Mouse (Mus musculus) limb, embryonic 14.5 days (tissue): Measurements from ENCODE around the gene Uba2. TPM values are rescaled to one million over a fixed set of nuclear protein-coding genes. Genes with fewer than 3 reads are reported as not detected.
A peak's percentile ranks its signal among the peaks of the same experiment; 100 is the strongest.
"Not testable (repeated sequence)": the region's sequence is repeated elsewhere in the genome, so short reads cannot be mapped to it uniquely, and the experiment has no call there.

Experiments
- ATAC-seq: fragments of 200-750 bp; cut with Nextera tagmentation; 2 replicates; pipeline ENCODE4 v1.8.0; 2017; ENCODE audit warnings: low read depth, moderate number of reproducible peaks, moderate TSS enrichment; ENCODE audit not compliant: low FRiP score
- DNase-seq: peaks from one replicate; pipeline ENCODE4 v3.0.0-alpha.2; 2015; ENCODE audit warnings: low spot score
- H3K27ac ChIP-seq: fragments of 300-500 bp; sonication (generic); replicated peaks from 2 replicates; pipeline ENCODE4 v1.5.1; 2014; ENCODE audit warnings: low read depth, mild to moderate bottlenecking, low read length, moderate library complexity, mixed read lengths
- H3K27me3 ChIP-seq: fragments of 300-500 bp; sonication (generic); 2 replicates; pipeline ENCODE4 v1.6.1; 2014; ENCODE audit warnings: low read length, mixed read lengths; ENCODE audit not compliant: control insufficient read depth, insufficient read depth
- H3K36me3 ChIP-seq: fragments of 300-500 bp; sonication (generic); 2 replicates; pipeline ENCODE4 v1.6.1; 2014; ENCODE audit warnings: mild to moderate bottlenecking, low read length, moderate library complexity, mixed read lengths; ENCODE audit not compliant: control insufficient read depth, insufficient read depth
- H3K4me1 ChIP-seq: fragments of 300-500 bp; sonication (generic); 2 replicates; pipeline ENCODE4 v1.6.1; 2014; ENCODE audit warnings: antibody characterized with exemption, low read length, mixed read lengths; ENCODE audit not compliant: control insufficient read depth, insufficient read depth
- H3K4me2 ChIP-seq: fragments of 300-500 bp; sonication (generic); replicated peaks from 2 replicates; pipeline ENCODE4 v1.6.1; 2014; ENCODE audit warnings: low read depth, mild to moderate bottlenecking, low read length, moderate library complexity; ENCODE audit not compliant: severe bottlenecking
- H3K4me3 ChIP-seq: fragments of 300-500 bp; sonication (generic); replicated peaks from 2 replicates; pipeline ENCODE4 v1.5.1; 2014; ENCODE audit warnings: low read length
- H3K9ac ChIP-seq: fragments of 300-500 bp; sonication (generic); 2 replicates; pipeline ENCODE4 v1.6.1; 2014; ENCODE audit warnings: mild to moderate bottlenecking, low read depth, low read length, moderate library complexity; ENCODE audit not compliant: severe bottlenecking
- H3K9me3 ChIP-seq: fragments of 300-500 bp; sonication (generic); 2 replicates; pipeline ENCODE4 v1.6.1; 2016; ENCODE audit warnings: low read length; ENCODE audit not compliant: control insufficient read depth
- POLR2A ChIP-seq: fragments of 200-500 bp; IDR thresholded peaks from 2 replicates; pipeline ENCODE4 v1.8.0; 2012; ENCODE audit warnings: inconsistent platforms, mild to moderate bottlenecking, moderate library complexity, borderline replicate concordance; ENCODE audit not compliant: insufficient read depth, insufficient read length; ENCODE audit errors: extremely low read depth
- WGBS: fragments of 180-500 bp; shearing (Covaris S2); extraction: QIAGEN DNeasy Blood & Tissue Kit; methylation state at CpG from one replicate; pipeline ENCODE4 v1.1.7; 2014; 5-methylcytosine and 5-hydroxymethylcytosine counted together
- polyA plus RNA-seq, 2 experiments: library from polyadenylated mRNA; depleted of rRNA in 1 of 2; stranded (reverse) in 1 of 2; unstranded in 1 of 2; fragments of >200 nt; fragmentation: Nextera tagmentation in 1 of 2; extraction: Ambion mirVana in 1 of 2; gene quantifications; 2 replicates each; pipeline versions ENCODE4 v1.2.1 to v1.2.3; 2012 to 2014

Gene Uba2
- polyA plus RNA-seq, 2 experiments: 147 to 182 TPM

DNA sequence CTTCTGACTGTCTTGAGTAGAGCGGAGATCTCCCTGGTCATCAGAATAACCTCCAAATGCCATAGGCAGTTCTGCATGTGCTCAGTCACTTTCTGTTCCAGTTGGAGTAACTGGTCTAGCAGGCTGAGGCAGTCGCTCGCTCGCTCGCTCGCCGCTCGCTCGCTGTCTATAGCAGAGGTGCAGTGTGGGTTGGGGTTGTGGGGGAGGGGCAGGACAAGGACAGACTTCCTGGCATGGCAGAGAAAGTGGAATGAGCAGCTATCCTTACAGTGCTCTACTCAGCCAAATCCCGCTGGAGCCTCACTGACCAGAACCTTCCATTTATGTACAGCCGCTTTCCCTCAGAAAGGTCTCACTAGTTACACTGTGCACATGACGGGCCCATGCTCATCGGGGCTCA lies 14.0 kb upstream of the Uba2 start:
- Histone ChIP-seq H3K4me2 (no peak overlapping the region), H3K9me3 (no peaks in the 10 kb centered on the region), H3K27ac (no peak overlapping the region), H3K27me3 (no peaks in the 10 kb centered on the region), H3K9ac (no peak overlapping the region), H3K4me1 (no peaks in the 10 kb centered on the region), H3K4me3 (no peak overlapping the region), H3K36me3 (peaks cover 43% of the 10 kb centered on the region)
- WGBS: 82% methylated on average over 13 of the region's 13 CpGs
- no peak for TF ChIP-seq POLR2A
- ATAC-seq (0 out of 2 replicates have a peak, but pooled peaks have one; percentile 12), DNase-seq (peak; percentile 22)

DNA sequence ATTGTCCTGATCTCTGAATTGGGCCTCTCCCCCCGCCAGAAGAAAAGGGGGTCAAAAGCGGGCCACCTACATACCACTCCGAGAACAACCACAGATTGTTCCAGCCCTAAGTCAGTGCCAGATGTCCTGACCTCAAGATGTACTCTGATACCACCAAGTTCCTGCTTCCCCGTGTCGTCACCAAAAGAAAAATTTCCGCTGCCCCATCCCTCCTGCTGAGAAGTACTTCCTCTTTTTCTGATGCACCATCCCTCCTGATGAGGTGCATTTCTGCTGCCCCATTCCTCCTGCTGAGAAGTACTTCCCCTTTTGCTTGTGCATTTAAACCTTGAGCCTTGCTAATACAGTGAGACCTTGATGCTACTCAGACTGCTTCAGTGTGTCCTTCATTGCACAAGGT lies 6.8 kb upstream of the Uba2 start:
- not testable (repeated sequence) for H3K4me1 ChIP-seq, H3K27ac ChIP-seq, H3K9ac ChIP-seq, H3K27me3 ChIP-seq, H3K4me3 ChIP-seq, H3K36me3 ChIP-seq, DNase-seq, ATAC-seq, H3K4me2 ChIP-seq, H3K9me3 ChIP-seq
- 93% methylated on average over 6 of the region's 6 CpGs for WGBS

DNA sequence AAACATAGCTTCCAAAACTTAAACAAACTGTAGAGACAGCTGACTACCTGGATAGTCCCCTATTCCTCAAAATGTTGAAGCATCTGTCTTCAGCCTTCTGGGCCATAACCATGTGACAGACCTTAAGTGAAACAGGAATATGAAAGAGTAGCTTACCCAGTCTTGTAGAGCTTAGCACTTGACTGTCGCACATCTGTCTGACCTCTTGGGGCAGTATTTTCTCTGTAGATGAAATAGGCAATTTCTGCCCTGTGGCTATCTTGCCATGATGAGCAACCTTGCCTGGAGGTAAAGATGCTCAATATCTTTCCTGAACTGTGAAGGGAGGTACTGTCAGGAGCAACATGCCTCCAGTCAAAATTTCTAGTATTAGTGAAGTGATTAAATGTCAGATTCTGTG lies 2.9 kb upstream of the Uba2 start:
- DNase-seq: no peak
- ATAC-seq: no peak
- Histone ChIP-seq H3K27ac (no peak overlapping the region), H3K4me3 (no peak overlapping the region), H3K4me1 (peaks cover 3% of the 10 kb centered on the region; the same call in 1 of the 2 replicates), H3K4me2 (no peak overlapping the region), H3K27me3 (no peaks in the 10 kb centered on the region), H3K9me3 (no peaks in the 10 kb centered on the region), H3K9ac (no peak overlapping the region), H3K36me3 (no peaks in the 10 kb centered on the region)
- WGBS: 82% methylated on average over 1 of the region's 1 CpGs
- no peak for TF ChIP-seq POLR2A

DNA sequence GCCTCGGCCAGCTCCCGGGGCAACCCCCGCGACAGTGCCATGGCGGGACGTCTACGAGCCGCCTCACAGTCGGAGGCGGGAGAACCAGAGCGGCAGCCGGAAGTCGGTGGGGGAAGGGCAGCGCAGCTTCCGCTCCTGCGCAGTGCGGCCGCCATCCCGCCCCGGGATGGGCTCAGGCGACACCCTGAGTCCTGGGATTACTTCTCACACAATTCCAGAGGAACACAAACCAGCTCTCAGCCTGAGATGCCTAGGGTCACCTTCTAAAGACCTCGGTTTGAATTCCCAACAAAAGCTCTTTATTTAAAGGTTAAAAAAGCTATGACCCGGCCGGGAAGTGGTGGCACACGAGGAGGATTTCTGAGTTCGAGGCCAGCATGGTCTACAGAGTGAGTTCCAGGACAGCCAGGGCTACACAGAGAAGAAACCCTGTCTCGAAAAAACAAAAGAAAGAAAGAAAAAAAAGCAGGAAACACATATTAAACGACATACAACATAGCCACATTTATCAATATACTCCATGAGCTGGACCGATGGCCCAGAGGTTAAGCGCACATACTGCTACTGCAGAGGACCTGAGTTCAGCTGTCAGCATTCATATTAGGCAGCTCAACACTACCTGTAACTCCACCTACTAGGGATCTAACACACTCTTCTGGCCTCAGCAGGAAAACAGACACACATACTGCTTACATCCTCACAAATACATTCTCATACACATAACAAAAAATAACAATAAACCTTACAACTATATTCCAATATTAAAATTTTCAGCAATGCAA lies 738 bp downstream of the Uba2 start:
- Histone ChIP-seq H3K27me3 (no peaks in the 10 kb centered on the region), H3K9ac (peak overlapping the region; percentile 95), H3K4me2 (peak overlapping the region; percentile 82), H3K9me3 (no peaks in the 10 kb centered on the region), H3K36me3 (peaks cover 15% of the 10 kb centered on the region), H3K4me3 (peak overlapping the region; percentile 94), H3K4me1 (peaks cover 3% of the 10 kb centered on the region; the same call in 1 of the 2 replicates), H3K27ac (peak overlapping the region; percentile 92)
- ATAC-seq (peak; percentile 94), DNase-seq (peak; percentile 92)
- TF ChIP-seq POLR2A: peak; percentile 92; the same call in 1 of the 2 replicates
- whole genome bisulfite sequencing: 10% methylated on average over 29 of the region's 30 CpGs

DNA sequence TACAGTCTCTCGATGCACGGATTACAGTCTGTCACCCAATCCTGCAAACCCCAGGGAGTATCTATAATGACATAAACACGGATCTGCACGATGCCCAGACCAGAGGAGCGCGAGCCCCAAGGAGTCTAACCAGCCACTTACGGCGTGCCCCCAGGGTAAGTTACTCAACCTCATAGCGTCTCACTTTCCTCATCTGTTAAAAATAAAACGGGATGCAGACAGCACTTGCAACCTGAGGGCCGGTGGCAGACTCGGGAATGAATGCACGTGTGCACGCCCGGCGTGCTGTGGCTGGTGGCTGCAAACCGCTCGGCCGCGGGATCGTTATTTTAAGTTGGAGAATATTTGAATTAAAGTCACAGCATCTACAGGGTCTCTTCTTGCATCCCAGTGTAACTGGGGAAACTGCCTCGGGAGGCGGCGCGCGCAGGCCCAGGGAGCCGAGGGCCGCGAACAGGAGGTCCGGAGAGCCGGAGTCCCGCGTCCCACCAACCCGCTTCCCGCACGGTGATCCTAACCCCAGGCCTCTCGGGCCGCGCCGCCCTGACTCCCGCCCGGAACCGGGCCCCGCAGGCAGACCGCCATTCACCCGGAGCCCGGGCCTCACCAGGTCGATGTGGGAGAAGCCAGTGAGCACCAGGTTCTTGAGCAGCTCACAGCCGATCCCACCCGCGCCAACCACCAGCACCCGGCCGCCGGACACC lies 1.5 kb downstream of the Uba2 start:
- Histone ChIP-seq H3K36me3 (peaks cover 23% of the 10 kb centered on the region), H3K4me3 (peak overlapping the region; percentile 94), H3K4me2 (peak overlapping the region; percentile 82), H3K27me3 (no peaks in the 10 kb centered on the region), H3K9me3 (no peaks in the 10 kb centered on the region), H3K9ac (peak overlapping the region; percentile 95), H3K4me1 (peaks cover 3% of the 10 kb centered on the region; the same call in 1 of the 2 replicates), H3K27ac (peak overlapping the region; percentile 92)
- peak; percentile 72 for ATAC-seq
- peak; percentile 6 for DNase-seq
- no peak for TF ChIP-seq POLR2A
- WGBS: under 1% methylated on average over 54 of the region's 54 CpGs
